Mouse (Mus musculus) layer of hippocampus, postnatal 25 days (tissue): Measurements from ENCODE around the gene Nrtn. TPM values are rescaled to one million over a fixed set of nuclear protein-coding genes. Genes with fewer than 3 reads are reported as not detected.

Experiments
- DNase-seq, 2 experiments: peaks; one replicate each; pipeline ENCODE4 v3.0.0; 2022; ENCODE audit warnings: mixed read lengths in 2 of 2, low spot score in 1 of 2; ENCODE audit errors: extremely low spot score in 1 of 2
- total RNA-seq, 2 experiments: library from RNA; stranded (reverse); gene quantifications; 2 replicates each; pipeline ENCODE4 v1.2.3; 2021

Gene Nrtn
- total RNA-seq, 2 experiments from 2014 or later = 2.7 to 3.6 TPM

- peak; percentile 51 to 54 for DNase-seq
Observed at GRCm38 (mm10) chr17:56762769-56763731, 5.7 kb upstream of the Nrtn start.

GRCm38 (mm10) chr17:56761991-56762410 is 4.7 kb upstream of the Nrtn start:
- peak; percentile 76 to 77 for DNase-seq

- DNase-seq = no peak
Observed at GRCm38 (mm10) chr17:56761077-56761476, 3.7 kb upstream of the Nrtn start.

- no peak for DNase-seq
Observed at GRCm38 (mm10) chr17:56759261-56759660, 1.9 kb upstream of the Nrtn start.

- DNase-seq = peak in 1 of 2 experiments; percentile 73
Observed at GRCm38 (mm10) chr17:56758132-56758531, 802 bp upstream of the Nrtn start.

- DNase-seq = no peak
Observed at GRCm38 (mm10) chr17:56756703-56757399, 479 bp downstream of the Nrtn start.

GRCm38 (mm10) chr17:56754271-56755185 is 2.8 kb downstream of the Nrtn start:
- DNase-seq = no peak

- DNase-seq = no peak
Observed at GRCm38 (mm10) chr17:56753452-56753851, 3.9 kb downstream of the Nrtn start.

- no peak for DNase-seq
Observed at GRCm38 (mm10) chr17:56751404-56752072, 5.8 kb downstream of the Nrtn start.

GRCm38 (mm10) chr17:56744173-56744572 is 13.2 kb downstream of the Nrtn start:
- DNase-seq = no peak

GRCm38 (mm10) chr17:56740788-56741160 is 16.6 kb downstream of the Nrtn start:
- DNase-seq = no peak

- DNase-seq = no peak
Observed at GRCm38 (mm10) chr17:56740118-56740787, 17.1 kb downstream of the Nrtn start.

GRCm38 (mm10) chr17:56738221-56738620 is 19.1 kb downstream of the Nrtn start:
- no peak for DNase-seq

- no peak for DNase-seq
Observed at GRCm38 (mm10) chr17:56736534-56736933, 20.8 kb downstream of the Nrtn start.

GRCm38 (mm10) chr17:56729656-56730055 is 27.7 kb downstream of the Nrtn start:
- DNase-seq = no peak

GRCm38 (mm10) chr17:56729151-56729550 is 28.2 kb downstream of the Nrtn start:
- DNase-seq = no peak

GRCm38 (mm10) chr17:56728117-56728516 is 29.2 kb downstream of the Nrtn start:
- no peak for DNase-seq

- DNase-seq = no peak
Observed at GRCm38 (mm10) chr17:56727659-56728058, 29.7 kb downstream of the Nrtn start.

- no peak for DNase-seq
Observed at GRCm38 (mm10) chr17:56727029-56727649, 30.2 kb downstream of the Nrtn start.
